Mouse (Mus musculus): Measurements from ENCODE around the gene Ush2a. TPM values are rescaled to one million over a fixed set of nuclear protein-coding genes. Genes with fewer than 3 reads are reported as not detected.

Gene Ush2a
- total and polyA plus RNA-seq, 3 experiments: under 0.01 to 0.04 TPM; not detected in 1

DNA sequence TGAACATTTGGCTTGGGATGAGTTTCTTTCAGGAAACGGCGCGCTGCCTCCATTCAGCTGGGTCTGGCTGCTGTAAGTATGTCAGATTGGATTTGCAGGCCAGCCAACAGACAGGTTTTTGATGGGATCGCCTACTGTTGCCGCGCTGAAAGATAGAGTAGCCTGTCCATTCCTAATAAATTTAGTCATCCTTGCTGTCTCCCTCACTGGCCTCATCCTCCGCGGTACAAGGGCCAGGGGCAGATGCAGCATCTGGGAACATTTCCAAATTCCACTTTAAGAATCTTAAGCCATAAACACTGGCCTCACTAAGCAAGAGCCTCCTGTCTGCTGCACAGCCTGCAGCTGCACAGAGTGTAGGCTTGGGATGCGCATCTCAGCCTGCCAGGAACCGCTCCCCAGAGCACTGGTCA lies 206.6 kb downstream of the Ush2a start:
- H3K4me1 ChIP-seq (ENCODE audit: control insufficient read depth in 1 of 2, insufficient read depth in 2 of 2, low read length in 2 of 2): no peaks in the 10 kb centered on the region

DNA sequence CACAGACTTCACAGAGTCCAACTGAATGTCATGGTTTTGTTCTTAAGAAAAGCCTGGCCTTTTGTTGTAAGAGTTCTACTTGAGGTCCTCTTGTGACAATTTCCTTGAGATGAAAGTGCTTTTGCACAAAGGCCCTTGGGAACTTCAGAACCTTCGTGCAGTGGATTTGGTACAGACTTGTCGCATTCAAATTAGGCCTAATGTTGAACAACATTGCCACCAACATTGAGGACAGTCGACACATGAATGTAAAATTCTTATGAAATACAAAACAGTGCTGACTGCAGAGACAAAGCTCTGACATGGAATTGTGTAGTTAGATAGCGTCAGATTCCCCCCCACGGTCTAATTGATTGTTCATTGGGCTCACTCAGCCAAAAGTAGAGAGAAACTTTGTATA lies 243.1 kb downstream of the Ush2a start:
- Histone ChIP-seq H3K4me1 (ENCODE audit: control insufficient read depth in 1 of 2, insufficient read depth in 2 of 2, low read length in 2 of 2) (no peaks in the 10 kb centered on the region), H3K9ac (ENCODE audit: control insufficient read depth, low read depth, low read length, poor library complexity, severe bottlenecking) (no peak overlapping the region), H3K27ac (ENCODE audit: control insufficient read depth, low read depth, low read length) (no peak overlapping the region), H3K9me3 (replicated peaks; ENCODE audit: insufficient read depth, low read length) (no peaks in the 10 kb centered on the region), H3K27me3 (ENCODE audit: control insufficient read depth in 1 of 2, insufficient read depth in 2 of 2, low read length in 2 of 2) (no peaks in the 10 kb centered on the region), H3K79me2 (ENCODE audit: control insufficient read depth, insufficient read depth, low read length, poor library complexity) (no peaks in the 10 kb centered on the region), H3K36me3 (ENCODE audit: control insufficient read depth in 1 of 2, insufficient read depth in 2 of 2, low read length in 2 of 2) (no peaks in the 10 kb centered on the region), H3K4me3 (ENCODE audit: control insufficient read depth in 1 of 2, insufficient read depth in 1 of 2, low read depth in 2 of 2, low read length in 2 of 2) (no peak overlapping the region)
- DNase-seq (ENCODE audit: low read depth, low spot score): no peak
- TF ChIP-seq TBP (IDR thresholded peaks at IDR 0.05; ENCODE audit: low read depth, low read length) (no peak), RAD21 (IDR thresholded peaks at IDR 0.05; ENCODE audit: low read depth, low read length) (no peak), USF2 (IDR thresholded peaks at IDR 0.05; ENCODE audit: borderline replicate concordance in 1 of 2, insufficient read depth in 1 of 2, low read depth in 1 of 2, low read length in 2 of 2) (no peak), MAFK (IDR thresholded peaks at IDR 0.05; ENCODE audit: borderline replicate concordance, low read depth, low read length) (no peak), MXI1 (IDR thresholded peaks at IDR 0.05; ENCODE audit: low read depth, low read length) (no peak), BHLHE40 (IDR thresholded peaks at IDR 0.05; ENCODE audit: borderline replicate concordance, low read depth, low read length) (no peak), CHD2 (IDR thresholded peaks at IDR 0.05; ENCODE audit: low read length) (no peak), GATA1 (IDR thresholded peaks at IDR 0.05; ENCODE audit: low read depth, low read length) (no peak), SMC3 (IDR thresholded peaks at IDR 0.05; ENCODE audit: low read depth, low read length) (no peak), KAT2A (conservative IDR thresholded peaks at IDR 0.05; ENCODE audit: low read depth, low read length) (no peak), USF1 (IDR thresholded peaks at IDR 0.05; ENCODE audit: low read depth, low read length) (no peak), HCFC1 (IDR thresholded peaks at IDR 0.05; ENCODE audit: low read depth, low read length) (no peak), E2F4 (IDR thresholded peaks at IDR 0.05; ENCODE audit: borderline replicate concordance, low read depth, low read length) (no peak), TAL1 (IDR thresholded peaks at IDR 0.05; ENCODE audit: low read length) (no peak)

More for the DNA sequence above, 206.6 kb downstream of the Ush2a start:
- TF ChIP-seq TBP (IDR thresholded peaks at IDR 0.05; ENCODE audit: low read depth, low read length) (no peak), ZNF384 (IDR thresholded peaks at IDR 0.05; ENCODE audit: low read depth, low read length) (no peak), HCFC1 (IDR thresholded peaks at IDR 0.05; ENCODE audit: low read depth, low read length) (no peak), SIN3A (IDR thresholded peaks at IDR 0.05; ENCODE audit: low read length) (no peak), TCF12 (IDR thresholded peaks at IDR 0.05; ENCODE audit: low read depth, low read length) (no peak), ELF1 (IDR thresholded peaks at IDR 0.05; ENCODE audit: low read depth, low read length) (no peak), POLR2AphosphoS5 (IDR thresholded peaks at IDR 0.05; ENCODE audit: borderline replicate concordance, low read depth, low read length) (no peak), ZC3H11A (IDR thresholded peaks at IDR 0.05; ENCODE audit: low read depth, low read length) (no peak), BHLHE40 (IDR thresholded peaks at IDR 0.05; ENCODE audit: borderline replicate concordance, low read depth, low read length) (no peak)
- Histone ChIP-seq H3K9me3 (replicated peaks; ENCODE audit: insufficient read depth, low read length) (no peaks in the 10 kb centered on the region), H3K36me3 (ENCODE audit: control insufficient read depth in 1 of 2, insufficient read depth in 2 of 2, low read length in 2 of 2) (no peaks in the 10 kb centered on the region), H3K9ac (ENCODE audit: control insufficient read depth, low read depth, low read length, poor library complexity, severe bottlenecking) (no peak overlapping the region), H3K4me3 (ENCODE audit: control insufficient read depth in 1 of 2, insufficient read depth in 1 of 2, low read depth in 2 of 2, low read length in 2 of 2) (no peak overlapping the region), H3K27ac (ENCODE audit: control insufficient read depth, low read depth, low read length) (no peak overlapping the region), H3K79me2 (ENCODE audit: control insufficient read depth, insufficient read depth, low read length, poor library complexity) (no peaks in the 10 kb centered on the region), H3K27me3 (ENCODE audit: control insufficient read depth in 1 of 2, insufficient read depth in 2 of 2, low read length in 2 of 2) (no peaks in the 10 kb centered on the region; a peak in 1 of 4 replicates)
- DNase-seq (ENCODE audit: low read depth, low spot score): no peak

All from MEL (cell line).